Mouse (Mus musculus) splenic B cell, adult 2 months (primary cell): ENCODE results near the gene Rtn4ip1.

Experiments
- DNase-seq: peaks from one replicate; pipeline ENCODE4 v3.0.0-alpha.2; 2011; ENCODE audit warnings: low read depth, low spot score
- H3K27me3 ChIP-seq: 2 replicates; pipeline ENCODE4 v1.6.1; 2012; ENCODE audit warnings: mild to moderate bottlenecking, low read length, moderate library complexity, mixed read lengths; ENCODE audit not compliant: control insufficient read depth, poor library complexity, insufficient read depth, severe bottlenecking
- H3K36me3 ChIP-seq: 2 replicates; pipeline ENCODE4 v1.6.1; 2012; ENCODE audit warnings: mild to moderate bottlenecking, low read length, moderate library complexity, mixed read lengths; ENCODE audit not compliant: control insufficient read depth, poor library complexity, insufficient read depth, severe bottlenecking

The Rtn4ip1 gene

DNA sequence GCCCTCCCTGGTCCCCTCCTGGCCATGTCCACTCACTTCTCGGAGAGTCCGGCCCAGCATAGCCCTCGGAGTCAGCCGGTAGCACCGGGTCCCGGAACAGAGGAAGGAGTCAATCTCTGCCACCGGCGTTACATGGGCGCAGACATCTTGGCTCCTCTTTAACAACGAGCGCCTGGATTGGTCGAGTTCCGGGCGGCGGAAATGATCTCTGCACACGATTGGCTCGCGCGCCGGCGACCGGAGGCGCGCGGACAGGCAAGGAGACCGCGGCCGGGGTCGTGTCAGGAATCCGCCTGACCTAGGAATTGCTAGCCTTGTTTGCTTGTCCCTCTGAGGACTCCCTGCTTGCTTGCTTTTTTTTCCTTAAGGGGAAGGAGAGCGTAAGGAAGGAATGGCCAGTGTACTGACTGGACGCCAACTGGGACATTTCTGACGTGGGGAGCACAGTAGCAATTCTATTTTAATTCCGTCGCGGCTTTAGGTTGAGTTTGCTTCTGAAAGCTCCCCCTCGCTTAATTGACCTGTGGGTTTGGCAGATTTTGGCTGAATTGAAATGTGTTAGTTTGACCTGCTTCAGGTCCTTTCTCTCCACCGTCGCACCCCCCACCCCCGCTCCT, at the start of gene Rtn4ip1, which contains the start of gene Qrsl1:
Rtn4ip1 (plus strand) TSS at position 230 of the 617 bp plus-strand sequence.
Qrsl1 (minus strand) TSS at position 168 of the 617 bp plus-strand sequence.
- DNase-seq: peak; percentile 93
- Histone ChIP-seq H3K36me3 (no peaks in the 10 kb centered on the region), H3K27me3 (no peaks in the 10 kb centered on the region)

DNA sequence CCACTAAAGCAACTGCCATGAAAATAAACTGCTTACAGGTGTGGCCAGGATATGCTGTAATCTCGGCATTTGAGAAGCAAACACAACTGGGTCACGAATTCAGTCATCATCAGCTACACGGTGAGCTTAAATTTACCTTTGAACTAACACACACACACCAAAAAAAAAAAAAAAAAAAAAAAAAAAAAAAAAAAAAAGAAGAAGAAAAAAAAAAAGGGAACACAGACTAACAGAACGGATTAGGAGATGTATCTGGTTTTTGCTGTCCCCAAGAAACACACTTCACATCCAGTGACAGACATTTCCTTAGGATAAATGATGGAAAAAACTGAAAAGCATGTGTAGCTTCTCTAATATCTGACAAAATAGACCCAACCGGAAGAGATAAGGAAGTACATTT, 49.7 kb upstream of the Rtn4ip1 start:
- no peak for DNase-seq
- H3K36me3 ChIP-seq: no peaks in the 10 kb centered on the region
- no peaks in the 10 kb centered on the region for H3K27me3 ChIP-seq

- no peak for DNase-seq
- Histone ChIP-seq H3K27me3 (no peaks in the 10 kb centered on the region), H3K36me3 (no peaks in the 10 kb centered on the region)
These were observed 45.7 kb upstream of the Rtn4ip1 start for GRCm38 (mm10) chr10:43855916-43856315.

DNA sequence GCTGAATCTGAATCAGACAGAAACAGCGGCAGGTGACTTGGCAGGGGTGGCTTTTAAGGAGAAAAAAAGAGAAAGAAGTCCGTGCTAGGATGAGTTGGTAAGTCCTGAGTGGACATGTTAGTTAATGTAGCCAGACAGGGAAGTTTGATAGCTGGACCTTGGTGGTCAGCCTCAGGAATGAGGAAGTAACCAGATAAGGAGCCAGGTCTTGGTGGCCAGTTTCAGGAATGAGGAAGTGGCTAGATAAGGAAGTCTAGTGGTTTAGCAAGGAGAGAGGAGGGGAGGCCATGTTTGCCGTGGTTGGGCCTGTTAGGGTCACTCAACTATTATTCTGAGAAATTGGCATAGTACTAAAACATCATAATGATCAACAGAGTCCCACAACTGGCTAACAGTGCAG, 45.3 kb upstream of the Rtn4ip1 start:
- no peak for DNase-seq

DNA sequence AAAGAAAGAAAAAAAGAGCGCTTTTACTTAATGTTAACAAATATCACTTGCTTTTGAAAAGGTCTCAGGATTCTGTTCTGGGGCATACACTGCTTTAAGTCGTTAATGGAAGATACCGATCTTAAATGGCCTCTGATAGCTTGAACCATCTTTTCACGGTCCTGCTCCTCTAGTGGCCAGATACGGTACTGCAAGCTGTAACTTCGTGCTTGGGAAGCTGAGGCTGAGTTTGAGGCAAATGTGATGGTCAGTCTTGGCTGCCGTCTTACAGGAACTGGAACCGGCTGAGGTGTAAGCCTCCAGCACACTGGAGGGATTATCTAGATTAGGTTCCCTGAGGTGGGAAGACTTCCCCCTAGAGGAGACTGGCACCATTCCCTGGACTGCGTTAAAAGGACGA, 30.9 kb upstream of the Rtn4ip1 start:
- Histone ChIP-seq H3K27me3 (no peaks in the 10 kb centered on the region), H3K36me3 (peaks cover 2% of the 10 kb centered on the region; the same call in 1 of the 2 replicates)
- DNase-seq: peak; percentile 67

More for the DNA sequence above, 45.3 kb upstream of the Rtn4ip1 start:
- Histone ChIP-seq H3K27me3 (no peaks in the 10 kb centered on the region), H3K36me3 (no peaks in the 10 kb centered on the region)

DNA sequence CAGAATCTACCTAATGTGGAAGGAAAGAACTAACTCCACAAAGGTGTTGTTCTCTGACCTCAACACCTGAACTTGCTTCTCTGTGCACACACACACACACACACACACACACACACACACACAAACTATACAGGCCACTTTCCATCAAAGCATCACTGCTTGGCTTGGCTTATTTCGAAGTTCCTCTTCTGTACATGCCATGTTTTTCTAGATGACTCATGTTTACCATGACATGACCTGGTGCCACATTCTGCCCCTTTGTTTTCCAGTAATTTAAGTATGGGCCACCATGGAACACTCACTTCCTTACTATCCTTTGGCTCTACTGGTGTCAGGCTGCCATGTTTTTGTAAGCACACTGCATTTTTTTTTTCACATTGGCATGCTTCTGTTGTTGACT, 30.1 kb upstream of the Rtn4ip1 start:
- H3K36me3 ChIP-seq: peaks cover 2% of the 10 kb centered on the region; the same call in 1 of the 2 replicates
- H3K27me3 ChIP-seq: no peaks in the 10 kb centered on the region
- DNase-seq: peak; percentile 59

DNA sequence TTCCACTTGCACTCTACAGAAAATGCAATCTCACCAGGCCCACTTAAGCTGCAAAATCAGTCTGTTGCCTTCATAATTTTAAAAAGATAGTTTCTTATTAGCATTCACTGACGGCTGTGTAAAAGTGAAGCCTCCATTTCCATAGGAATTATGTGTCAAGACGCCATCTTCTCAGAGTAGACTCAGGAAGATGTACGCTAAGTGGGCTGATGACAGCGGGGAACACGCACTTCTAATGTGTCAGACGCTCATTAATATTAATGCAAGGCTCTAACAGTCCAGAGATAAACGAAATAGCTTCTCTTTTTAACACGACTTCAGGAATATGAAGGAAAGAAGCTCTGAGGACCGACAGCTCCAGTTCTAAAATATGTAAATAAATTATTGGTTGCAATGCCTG, 13.9 kb upstream of the Rtn4ip1 start:
- DNase-seq: no peak
- peaks cover 24% of the 10 kb centered on the region for H3K36me3 ChIP-seq
- H3K27me3 ChIP-seq: no peaks in the 10 kb centered on the region

- Histone ChIP-seq H3K27me3 (no peaks in the 10 kb centered on the region), H3K36me3 (peaks cover 27% of the 10 kb centered on the region)
- no peak for DNase-seq
These were observed 12.6 kb upstream of the Rtn4ip1 start for GRCm38 (mm10) chr10:43888976-43889375.

- no peak for DNase-seq
- Histone ChIP-seq H3K36me3 (peaks cover 10% of the 10 kb centered on the region), H3K27me3 (no peaks in the 10 kb centered on the region)
These were observed 8.6 kb upstream of the Rtn4ip1 start for GRCm38 (mm10) chr10:43892971-43893370.

DNA sequence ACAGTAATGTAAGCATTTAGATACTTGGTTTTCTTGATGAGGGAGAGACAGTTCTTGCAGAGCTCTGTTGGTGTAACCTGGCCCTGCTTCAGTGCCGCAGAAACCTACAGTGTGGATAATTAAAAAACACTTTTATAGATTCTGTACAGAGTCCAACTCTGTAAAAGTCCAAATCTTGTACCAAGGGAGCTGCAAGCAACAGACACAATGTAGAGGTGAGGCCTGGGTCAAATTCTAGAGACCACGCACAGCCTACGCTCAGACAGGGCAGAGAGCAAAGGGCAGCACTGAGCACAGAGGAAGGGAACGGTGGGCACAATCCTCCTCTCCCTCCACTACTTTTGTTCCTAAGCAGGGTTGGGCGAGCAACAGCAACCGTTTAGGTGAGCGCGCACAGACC, 5.5 kb upstream of the Rtn4ip1 start:
- no peak for DNase-seq
- Histone ChIP-seq H3K27me3 (no peaks in the 10 kb centered on the region), H3K36me3 (peaks cover 3% of the 10 kb centered on the region; the same call in 1 of the 2 replicates)

DNA sequence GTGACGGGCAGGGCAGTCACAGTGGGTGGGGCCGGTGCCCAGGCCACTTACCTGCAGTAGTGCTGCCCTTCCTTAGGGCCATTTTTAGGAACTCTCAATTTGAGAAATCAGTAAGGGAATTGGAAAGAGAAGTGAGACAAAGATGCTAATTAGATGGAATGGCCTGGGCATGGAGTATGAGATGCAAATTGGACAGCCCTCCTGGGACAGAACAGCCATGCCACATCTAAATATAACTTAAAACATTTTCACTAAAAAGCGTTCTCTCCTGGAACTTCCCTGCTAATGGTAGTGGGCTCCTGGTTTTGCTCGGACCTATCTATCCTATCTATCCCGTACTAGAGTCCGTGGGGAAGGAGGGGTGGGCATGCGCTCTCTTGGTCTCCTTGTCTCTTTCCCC, 3.3 kb upstream of the Rtn4ip1 start:
- H3K27me3 ChIP-seq: no peaks in the 10 kb centered on the region
- peak; percentile 40 for DNase-seq
- H3K36me3 ChIP-seq: peaks cover under 1% of the 10 kb centered on the region; the same call in 1 of the 2 replicates

- peak; percentile 27 for DNase-seq
- Histone ChIP-seq H3K36me3 (no peaks in the 10 kb centered on the region), H3K27me3 (no peaks in the 10 kb centered on the region)
These were observed 580 bp upstream of the Rtn4ip1 start for GRCm38 (mm10) chr10:43900883-43901570.

GRCm38 (mm10) chr10:43904569-43904968, 3.0 kb downstream of the Rtn4ip1 start:
- Histone ChIP-seq H3K36me3 (no peaks in the 10 kb centered on the region), H3K27me3 (no peaks in the 10 kb centered on the region)
- DNase-seq: no peak

DNA sequence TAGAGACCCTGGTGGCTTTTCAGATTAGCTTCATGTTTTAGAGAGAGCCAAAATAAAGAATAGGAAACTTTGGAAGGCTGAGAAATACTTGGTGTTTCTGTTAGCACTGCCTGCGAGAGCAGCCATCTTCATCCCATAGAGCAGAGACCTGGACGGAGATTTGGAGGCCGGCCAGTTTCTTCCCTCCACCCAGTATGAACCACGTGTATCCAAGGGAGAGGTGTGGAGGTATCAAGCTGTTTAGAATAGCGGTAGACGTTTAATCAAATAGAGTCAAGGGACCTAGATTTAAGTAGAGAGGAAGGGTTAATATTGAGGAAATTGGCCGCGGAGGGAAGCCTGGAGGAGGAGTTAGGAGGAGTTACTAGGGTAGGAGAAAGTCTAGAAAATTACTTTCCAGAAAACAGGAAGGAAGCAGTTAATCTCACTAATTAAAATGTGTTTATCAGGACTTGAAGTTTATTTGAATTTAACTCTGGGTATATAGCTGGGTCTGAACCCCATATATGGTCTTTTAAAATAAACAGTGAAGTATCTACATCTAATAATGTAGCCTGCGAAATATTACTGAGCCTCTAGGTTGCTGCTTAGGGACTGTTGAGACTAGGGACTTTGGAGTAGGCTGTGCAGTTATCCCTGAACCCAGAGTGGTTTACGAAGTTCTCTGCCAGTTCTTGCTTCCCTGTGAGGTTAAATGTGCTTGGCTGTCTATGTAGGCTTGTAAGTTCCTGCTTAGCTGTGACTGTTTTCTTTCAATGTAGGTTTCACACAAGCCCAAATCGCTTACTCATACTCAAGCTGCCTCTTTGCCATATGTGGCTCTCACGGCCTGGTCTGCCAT, 8.6 kb downstream of the Rtn4ip1 start:
- no peak for DNase-seq
- peaks cover 2% of the 10 kb centered on the region for H3K36me3 ChIP-seq
- H3K27me3 ChIP-seq: no peaks in the 10 kb centered on the region

DNA sequence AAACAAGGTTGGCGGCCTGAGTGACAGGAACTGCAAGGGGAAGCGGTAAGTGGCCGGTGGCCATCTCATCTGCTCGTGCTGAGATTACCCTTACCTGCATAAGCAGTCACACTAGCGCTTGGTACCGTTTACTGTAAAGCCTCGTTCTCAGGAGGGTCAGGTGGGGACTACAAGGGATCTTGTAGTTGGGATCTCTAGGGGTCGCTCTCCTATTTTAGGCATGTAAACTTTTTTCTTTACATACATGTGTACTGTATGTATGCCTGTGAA, 9.2 kb downstream of the Rtn4ip1 start:
- Histone ChIP-seq H3K27me3 (no peaks in the 10 kb centered on the region), H3K36me3 (peaks cover 2% of the 10 kb centered on the region)
- DNase-seq: no peak
